Comparison of ENCODE assay signal across 12 mouse cellular contexts in the genomic region with DNA sequence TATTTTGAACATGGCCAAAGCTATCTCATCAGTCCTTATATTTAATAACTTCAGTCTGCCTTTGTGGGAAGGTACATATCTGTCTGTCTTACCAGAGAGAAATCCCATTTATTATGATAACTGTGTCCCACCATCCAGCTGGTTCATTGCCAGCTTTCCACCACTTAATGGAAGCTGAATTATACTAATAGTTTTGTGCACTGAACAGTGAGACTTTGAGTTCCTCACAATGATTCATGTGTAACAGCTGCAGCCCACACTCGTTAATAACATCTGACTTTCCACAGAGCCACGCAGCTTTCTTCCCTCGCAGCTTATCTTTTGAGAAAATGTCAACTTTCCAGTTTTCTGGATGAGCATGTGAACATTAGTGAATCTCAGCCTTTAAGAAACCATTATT.
DNase-seq lines count a peak whose midpoint lies in the region; ATAC-seq and TF ChIP-seq lines count a peak whose summit lies in the region.
"Had no signal": no experiment of that assay in that cellular context is flagged by ENCODE, and none has a peak within 500 bp of the region (broad histone marks: within the 10 kb centered on the region; RNA-seq: fewer than 3 reads in every experiment).

No protein-coding gene starts in this region.

- no peaks in the 10 kb centered on the region for H3K9me3 ChIP-seq in hindbrain, postnatal 0 days (ENCODE audit: low read length)
- H3K9me3 ChIP-seq: hindbrain, embryonic 15.5 days; liver, embryonic 13.5 days; stomach, embryonic 15.5 days had no signal

- H3K4me1 ChIP-seq in hindbrain, postnatal 0 days (ENCODE audit: insufficient read depth, low read length), result no peaks in the 10 kb centered on the region
- H3K4me1 ChIP-seq: hindbrain, embryonic 15.5 days; liver, embryonic 13.5 days; stomach, embryonic 15.5 days had no signal

- no peaks in the 10 kb centered on the region for H3K27me3 ChIP-seq in hindbrain, postnatal 0 days (ENCODE audit: insufficient read depth, low read length)
- H3K27me3 ChIP-seq: hindbrain, embryonic 15.5 days; liver, embryonic 13.5 days; stomach, embryonic 15.5 days had no signal

- no peak overlapping the region for H3K9ac ChIP-seq in hindbrain, postnatal 0 days (replicated peaks; ENCODE audit: low read length)
- H3K9ac ChIP-seq: hindbrain, embryonic 15.5 days; liver, embryonic 13.5 days; stomach, embryonic 15.5 days had no signal

- H3K4me2 ChIP-seq in hindbrain, postnatal 0 days (ENCODE audit: low read depth, low read length), result no peak overlapping the region
- H3K4me2 ChIP-seq: hindbrain, embryonic 15.5 days; liver, embryonic 13.5 days; stomach, embryonic 15.5 days had no signal

- ATAC-seq in hindbrain, postnatal 0 days, result no peak

- H3K4me3 ChIP-seq in hindbrain, postnatal 0 days (ENCODE audit: low read length), result no peak overlapping the region
- H3K4me3 ChIP-seq: hindbrain, embryonic 15.5 days; layer of hippocampus, adult 2 months; liver, embryonic 13.5 days; stomach, embryonic 15.5 days had no signal

- 26% methylated on average over 3 of the region's 3 CpGs for WGBS in hindbrain, postnatal 0 days

- DNase-seq in embryo, embryonic 11.5 days (ENCODE audit: low read depth, low spot score), result peak; percentile 9
- no peak for DNase-seq in embryo, embryonic 10 days (ENCODE audit: low spot score)
- peak; percentile 38 for DNase-seq in kidney, postnatal 14 days
- no peak for DNase-seq in kidney, adult 18-20 months
- DNase-seq in retina, embryonic 14.5 days (ENCODE audit: low spot score), result peak; percentile 16
- DNase-seq in retina, postnatal 1 day, result no peak
- DNase-seq in hindbrain, postnatal 0 days (ENCODE audit: low spot score), result peak; percentile 49
- no peak for DNase-seq in spleen, postnatal 4 days (ENCODE audit: low spot score in 2 of 2)
- DNase-seq: liver, embryonic 13.5 days had no signal

- TF ChIP-seq CTCF in hindbrain, postnatal 0 days (IDR thresholded peaks at IDR 0.05; ENCODE audit: low read depth), result no peak

- H3K27ac ChIP-seq in hindbrain, postnatal 0 days, result no peak overlapping the region
- H3K27ac ChIP-seq: hindbrain, embryonic 15.5 days; layer of hippocampus, adult 2 months; liver, embryonic 13.5 days; stomach, embryonic 15.5 days had no signal

- H3K36me3 ChIP-seq in hindbrain, postnatal 0 days (ENCODE audit: insufficient read depth, low read length), result no peaks in the 10 kb centered on the region
- H3K36me3 ChIP-seq: hindbrain, embryonic 15.5 days; liver, embryonic 13.5 days; stomach, embryonic 15.5 days had no signal

Comparison
In these comparisons a context has a peak if more than half of its experiments do, and no peak if none do; other contexts are left out.
1. DNase-seq: peak in embryo, embryonic 11.5 days (single experiment), kidney, postnatal 14 days (single experiment), retina, embryonic 14.5 days (single experiment) and hindbrain, postnatal 0 days (single experiment); none in embryo, embryonic 10 days (single experiment), kidney, adult 18-20 months (single experiment), retina, postnatal 1 day (single experiment) and spleen, postnatal 4 days (0 of 2).